Mouse (Mus musculus): Measurements from ENCODE around the gene BC051142. TPM values are rescaled to one million over a fixed set of nuclear protein-coding genes. Genes with fewer than 3 reads are reported as not detected.

BC051142 gene
- polyA plus RNA-seq (2015; fragmentation: Nextera tagmentation; extraction: Ambion mirVana), result 0.47 and 0.69 TPM in 2 replicates

GRCm38 (mm10) chr17:34398711-34399393 is at the start of gene BC051142:
Gene BC051142 (plus strand): TSS chr17:34398820.
- WGBS, result 7% methylated on average over 34 of the region's 34 CpGs
- Histone ChIP-seq H3K9me3 (no peaks in the 10 kb centered on the region), H3K9ac (peak within 1 kb of the TSS; percentile 73), H3K27ac (peak within 1 kb of the TSS; percentile 71), H3K36me3 (no peaks in the 10 kb centered on the region), H3K4me3 (peak within 1 kb of the TSS; percentile 56), H3K4me2 (replicated peaks) (peak within 1 kb of the TSS; percentile 71), H3K4me1 (no peaks in the 10 kb centered on the region), H3K27me3 (no peaks in the 10 kb centered on the region; the same call in 1 of the 2 replicates)
- ATAC-seq (ENCODE audit: low FRiP score, low read depth), result peak; percentile 95

DNA sequence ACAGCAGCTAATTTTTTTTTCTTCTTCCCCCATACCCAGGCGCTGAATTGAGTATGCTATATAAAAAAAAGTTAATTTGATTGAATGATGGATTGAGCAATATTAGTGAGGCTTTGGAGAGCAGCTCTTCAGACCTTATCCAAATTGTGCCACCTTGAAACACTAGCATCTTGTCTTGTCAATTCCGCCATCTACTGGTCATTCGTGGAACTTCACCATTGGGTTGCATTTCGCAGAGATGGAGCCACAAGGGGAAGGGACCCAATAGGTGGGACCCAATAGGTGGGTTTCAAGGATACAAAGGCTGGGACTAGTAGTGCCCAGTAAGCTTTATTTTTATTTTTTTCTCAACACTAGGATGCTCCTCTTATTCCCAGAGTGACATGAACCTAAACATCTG is 49.2 kb upstream of the BC051142 start:
- WGBS, result 3% methylated on average over 4 of the region's 4 CpGs
- Histone ChIP-seq H3K9me3 (no peaks in the 10 kb centered on the region), H3K36me3 (no peaks in the 10 kb centered on the region), H3K4me2 (replicated peaks) (no peak overlapping the region), H3K4me1 (no peaks in the 10 kb centered on the region), H3K4me3 (no peak overlapping the region), H3K27me3 (0 out of 2 replicates have a peak, but pooled peaks cover 3% of the 10 kb centered on the region), H3K9ac (no peak overlapping the region), H3K27ac (no peak overlapping the region)
- ATAC-seq (ENCODE audit: low FRiP score, low read depth), result no peak

- no peaks in the 10 kb centered on the region for H3K4me1 ChIP-seq
- no peak within 1 kb of the TSS for H3K4me3 ChIP-seq
- no peak within 1 kb of the TSS for H3K4me2 ChIP-seq (replicated peaks)
- no peak within 1 kb of the TSS for H3K27ac ChIP-seq
- no peak within 1 kb of the TSS for H3K9ac ChIP-seq
- no peak for ATAC-seq (ENCODE audit: low FRiP score, low read depth)
- no peaks in the 10 kb centered on the region for H3K36me3 ChIP-seq
- peaks cover 5% of the 10 kb centered on the region; the same call in 1 of the 2 replicates for H3K27me3 ChIP-seq
- H3K9me3 ChIP-seq, result no peaks in the 10 kb centered on the region
- 87% methylated on average over 5 of the region's 5 CpGs for WGBS
Measured at GRCm38 (mm10) chr17:34354539-34354938, 44.1 kb upstream of the BC051142 start, which contains the start of gene Btnl2. Gene Btnl2 (plus strand): TSS chr17:34354822.

- Histone ChIP-seq H3K4me1 (no peaks in the 10 kb centered on the region), H3K9ac (no peak overlapping the region), H3K36me3 (no peaks in the 10 kb centered on the region), H3K27ac (no peak overlapping the region), H3K27me3 (peaks cover 5% of the 10 kb centered on the region; the same call in 1 of the 2 replicates), H3K9me3 (no peaks in the 10 kb centered on the region), H3K4me3 (no peak overlapping the region), H3K4me2 (replicated peaks) (no peak overlapping the region)
- 88% methylated on average over 1 of the region's 1 CpGs for WGBS
- ATAC-seq (ENCODE audit: low FRiP score, low read depth), result no peak
Measured at GRCm38 (mm10) chr17:34354940-34355339, 43.7 kb upstream of the BC051142 start.

- no peaks in the 10 kb centered on the region for H3K36me3 ChIP-seq
- no peak overlapping the region for H3K4me2 ChIP-seq (replicated peaks)
- no peak overlapping the region for H3K27ac ChIP-seq
- 84% methylated on average over 15 of the region's 15 CpGs for WGBS
- no peaks in the 10 kb centered on the region for H3K4me1 ChIP-seq
- no peaks in the 10 kb centered on the region for H3K9me3 ChIP-seq
- ATAC-seq (ENCODE audit: low FRiP score, low read depth), result no peak
- no peak overlapping the region for H3K9ac ChIP-seq
- no peak overlapping the region for H3K4me3 ChIP-seq
- H3K27me3 ChIP-seq, result peaks cover 3% of the 10 kb centered on the region; the same call in 1 of the 2 replicates
Measured at GRCm38 (mm10) chr17:34362954-34363546, 35.6 kb upstream of the BC051142 start.

DNA sequence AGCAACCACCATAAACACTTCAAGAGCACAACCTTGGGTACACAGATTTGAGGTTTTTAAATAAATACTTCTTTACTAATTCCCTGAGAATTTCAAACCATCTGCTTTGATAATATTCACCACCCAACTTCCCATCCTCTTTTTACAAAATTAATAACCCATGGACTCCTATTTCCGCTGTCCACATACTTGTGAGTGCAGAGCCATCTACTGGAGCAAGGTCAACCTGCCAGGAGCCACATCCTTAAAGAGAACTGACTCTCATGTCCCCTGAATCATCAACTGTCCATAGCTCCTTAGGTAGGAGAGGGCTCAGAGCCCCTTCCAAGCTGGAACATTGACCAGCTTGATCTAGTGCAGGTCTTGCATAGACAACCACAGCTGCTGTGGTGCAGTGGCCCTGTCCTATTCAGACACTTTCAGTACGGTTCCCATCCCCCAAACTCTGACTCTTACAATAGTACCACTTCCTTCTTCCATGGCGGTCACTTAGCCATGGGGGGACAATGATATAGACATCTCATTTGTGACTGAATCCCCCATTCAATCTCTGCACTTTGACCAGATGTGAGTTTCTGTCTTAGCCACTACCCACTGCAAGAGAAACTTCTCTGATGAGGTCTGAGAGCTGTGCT is 34.8 kb upstream of the BC051142 start:
- Histone ChIP-seq H3K4me3 (no peak overlapping the region), H3K9ac (no peak overlapping the region), H3K27me3 (peaks cover 3% of the 10 kb centered on the region; the same call in 1 of the 2 replicates), H3K9me3 (no peaks in the 10 kb centered on the region), H3K4me2 (replicated peaks) (no peak overlapping the region), H3K27ac (no peak overlapping the region), H3K36me3 (no peaks in the 10 kb centered on the region), H3K4me1 (no peaks in the 10 kb centered on the region)
- 91% methylated on average over 3 of the region's 3 CpGs for WGBS
- no peak for ATAC-seq (ENCODE audit: low FRiP score, low read depth)

DNA sequence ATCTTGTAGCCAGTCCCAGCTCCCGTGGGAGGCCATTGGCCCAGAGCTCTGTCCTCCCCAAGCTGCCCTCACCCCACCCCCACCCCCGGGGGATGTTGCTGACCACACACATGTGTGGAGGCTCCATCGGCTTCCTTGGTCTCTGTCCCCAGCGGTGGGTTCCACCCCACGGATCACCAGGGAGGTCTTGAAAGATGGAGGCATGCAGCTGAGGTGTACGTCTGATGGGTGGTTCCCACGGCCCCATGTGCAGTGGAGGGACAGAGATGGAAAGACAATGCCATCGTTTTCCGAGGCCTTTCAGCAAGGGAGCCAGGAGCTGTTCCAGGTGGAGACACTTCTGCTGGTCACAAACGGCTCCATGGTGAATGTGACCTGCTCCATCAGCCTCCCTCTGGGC is 33.6 kb upstream of the BC051142 start:
- 79% methylated on average over 10 of the region's 10 CpGs for WGBS
- ATAC-seq (ENCODE audit: low FRiP score, low read depth), result no peak
- no peak overlapping the region for H3K27ac ChIP-seq

DNA sequence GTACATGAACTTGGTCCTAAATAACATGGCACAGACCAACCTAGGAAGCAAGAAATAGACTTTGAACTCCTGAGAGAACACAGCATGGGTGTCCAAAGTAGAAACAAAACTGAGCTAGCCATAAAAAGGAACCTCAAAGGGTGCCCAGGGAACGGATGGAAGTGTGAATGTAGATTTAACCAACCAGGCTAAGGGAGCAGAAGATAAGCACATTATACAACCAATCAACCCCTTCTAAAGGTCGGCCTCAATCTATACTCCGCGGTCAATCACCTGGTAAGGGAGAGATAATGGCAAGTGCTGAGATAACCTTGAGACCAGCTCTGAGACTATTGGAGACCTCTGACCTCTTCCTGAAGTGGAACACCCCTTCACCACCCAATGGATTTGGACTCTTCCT is 28.1 kb upstream of the BC051142 start:
- no peak overlapping the region for H3K9ac ChIP-seq
- H3K27me3 ChIP-seq, result no peaks in the 10 kb centered on the region; the same call in 1 of the 2 replicates
- ATAC-seq (ENCODE audit: low FRiP score, low read depth), result no peak
- H3K36me3 ChIP-seq, result no peaks in the 10 kb centered on the region
- no peak overlapping the region for H3K4me3 ChIP-seq
- H3K27ac ChIP-seq, result no peak overlapping the region
- H3K9me3 ChIP-seq, result no peaks in the 10 kb centered on the region
- H3K4me2 ChIP-seq (replicated peaks), result no peak overlapping the region
- H3K4me1 ChIP-seq, result no peaks in the 10 kb centered on the region
- 80% methylated on average over 4 of the region's 4 CpGs for WGBS

More for the DNA sequence above, 33.6 kb upstream of the BC051142 start:
- H3K27me3 ChIP-seq, result no peaks in the 10 kb centered on the region
- H3K4me2 ChIP-seq (replicated peaks), result no peak overlapping the region
- no peaks in the 10 kb centered on the region for H3K36me3 ChIP-seq
- no peaks in the 10 kb centered on the region for H3K9me3 ChIP-seq
- H3K4me1 ChIP-seq, result no peaks in the 10 kb centered on the region
- H3K4me3 ChIP-seq, result no peak overlapping the region
- no peak overlapping the region for H3K9ac ChIP-seq

- Histone ChIP-seq H3K27me3 (no peaks in the 10 kb centered on the region; the same call in 1 of the 2 replicates), H3K36me3 (no peaks in the 10 kb centered on the region), H3K9ac (no peak overlapping the region), H3K4me2 (replicated peaks) (no peak overlapping the region), H3K4me1 (no peaks in the 10 kb centered on the region), H3K9me3 (no peaks in the 10 kb centered on the region), H3K27ac (no peak overlapping the region), H3K4me3 (no peak overlapping the region)
- ATAC-seq (ENCODE audit: low FRiP score, low read depth), result no peak
- 78% methylated on average over 6 of the region's 6 CpGs for WGBS
Measured at GRCm38 (mm10) chr17:34373055-34373709, 25.4 kb upstream of the BC051142 start.

- ATAC-seq (ENCODE audit: low FRiP score, low read depth), result no peak
- no peaks in the 10 kb centered on the region for H3K4me1 ChIP-seq
- H3K4me2 ChIP-seq (replicated peaks), result no peak within 1 kb of the TSS
- no peaks in the 10 kb centered on the region; the same call in 1 of the 2 replicates for H3K27me3 ChIP-seq
- no peak within 1 kb of the TSS for H3K9ac ChIP-seq
- 84% methylated on average over 2 of the region's 2 CpGs for WGBS
- H3K36me3 ChIP-seq, result no peaks in the 10 kb centered on the region
- H3K27ac ChIP-seq, result no peak within 1 kb of the TSS
- H3K4me3 ChIP-seq, result no peak within 1 kb of the TSS
- no peaks in the 10 kb centered on the region for H3K9me3 ChIP-seq
Measured at GRCm38 (mm10) chr17:34376847-34377246, 21.8 kb upstream of the BC051142 start, which contains the start of gene Btnl1. Gene Btnl1 (plus strand): TSS chr17:34377132.

DNA sequence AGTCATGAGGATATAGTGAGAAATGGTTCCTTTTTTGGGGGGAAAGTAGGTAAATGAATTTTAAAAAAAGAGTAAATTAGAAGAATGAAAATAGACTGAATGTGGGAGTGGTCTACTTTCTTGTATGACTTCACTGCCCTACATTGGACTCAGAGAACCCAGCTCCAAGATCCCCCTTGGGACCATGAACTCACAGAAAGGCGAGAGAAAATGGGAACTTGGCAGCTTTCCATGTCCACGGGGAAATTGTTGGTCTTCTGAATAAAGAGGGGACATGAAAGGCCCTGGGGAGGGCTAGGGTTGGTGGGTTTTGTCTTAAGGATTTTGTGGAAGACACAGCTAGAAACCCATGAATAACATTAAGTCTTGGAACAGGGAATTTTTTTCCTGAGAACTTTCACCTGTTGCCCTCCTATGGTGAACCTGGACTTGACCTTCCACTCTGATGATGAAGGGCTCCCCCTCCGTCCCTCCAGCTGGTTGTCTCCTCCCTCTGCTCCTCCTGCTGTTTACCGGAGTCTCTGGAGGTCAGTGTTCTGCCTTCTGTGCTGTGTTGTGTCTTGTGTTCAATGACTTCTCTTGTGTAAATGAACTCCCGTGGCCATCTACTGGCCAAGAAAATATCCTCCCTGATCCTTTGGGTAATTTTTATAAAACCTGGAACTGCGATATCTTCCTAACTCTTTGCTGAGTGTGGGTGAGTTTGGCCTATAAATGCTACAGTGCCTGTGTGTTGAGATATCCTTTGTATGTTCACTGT is 21.0 kb upstream of the BC051142 start:
- WGBS, result 57% methylated on average over 6 of the region's 6 CpGs
- Histone ChIP-seq H3K4me3 (no peak overlapping the region), H3K27me3 (no peaks in the 10 kb centered on the region; the same call in 1 of the 2 replicates), H3K27ac (no peak overlapping the region), H3K4me1 (no peaks in the 10 kb centered on the region), H3K36me3 (no peaks in the 10 kb centered on the region), H3K9me3 (no peaks in the 10 kb centered on the region), H3K4me2 (replicated peaks) (no peak overlapping the region), H3K9ac (no peak overlapping the region)
- no peak for ATAC-seq (ENCODE audit: low FRiP score, low read depth)

Measured in limb, embryonic 13.5 days (tissue).